Mouse (Mus musculus): ENCODE data around the gene Olfr845. TPM values are rescaled to one million over a fixed set of nuclear protein-coding genes. Genes with fewer than 3 reads are reported as not detected.

The Olfr845 gene
- not detected in 4 replicates for total RNA-seq (2023)

DNA sequence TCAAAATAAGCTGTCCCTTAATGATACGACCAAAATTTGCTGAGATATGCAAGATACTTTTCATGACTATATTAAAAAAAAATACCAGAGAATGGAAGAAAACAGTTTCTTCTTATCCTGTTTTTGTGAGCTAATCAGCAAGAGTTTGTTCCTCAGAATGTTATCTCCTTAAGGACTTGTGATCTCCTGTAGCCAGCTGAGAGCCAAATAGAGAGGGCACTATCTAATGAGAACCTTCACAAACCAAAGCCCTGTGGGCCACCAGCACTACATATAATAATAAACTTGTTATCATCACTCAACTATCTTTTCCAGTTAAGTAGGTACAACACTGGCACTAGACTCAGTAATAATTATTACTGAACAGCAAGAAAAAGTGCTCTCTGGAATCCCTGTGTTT lies at the start of gene Olfr845:
Gene Olfr845 (plus strand): TSS at position 301 of the 400 bp plus-strand sequence.

DNA sequence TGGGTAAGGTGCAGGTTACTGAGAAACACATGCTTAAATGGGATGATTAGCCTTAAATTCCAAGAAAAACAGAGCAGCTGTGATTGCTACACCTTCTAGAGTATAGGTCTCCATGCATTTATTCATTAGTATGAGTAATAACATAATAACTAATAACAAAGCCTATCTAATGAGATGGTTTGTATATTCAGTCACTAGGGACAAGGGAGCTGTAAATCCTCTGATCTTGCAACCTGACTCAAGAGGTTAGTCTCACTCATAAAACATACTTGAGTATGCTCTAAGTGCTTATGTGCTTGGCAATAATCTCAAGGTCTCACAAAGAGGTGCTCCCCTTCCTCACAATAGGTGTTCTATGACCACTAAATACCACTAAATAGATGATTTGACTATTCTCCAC lies 20.2 kb upstream of the Olfr845 start, which contains the start of gene Olfr844:
Gene Olfr844 (plus strand): TSS at position 301 of the 400 bp plus-strand sequence.

DNA sequence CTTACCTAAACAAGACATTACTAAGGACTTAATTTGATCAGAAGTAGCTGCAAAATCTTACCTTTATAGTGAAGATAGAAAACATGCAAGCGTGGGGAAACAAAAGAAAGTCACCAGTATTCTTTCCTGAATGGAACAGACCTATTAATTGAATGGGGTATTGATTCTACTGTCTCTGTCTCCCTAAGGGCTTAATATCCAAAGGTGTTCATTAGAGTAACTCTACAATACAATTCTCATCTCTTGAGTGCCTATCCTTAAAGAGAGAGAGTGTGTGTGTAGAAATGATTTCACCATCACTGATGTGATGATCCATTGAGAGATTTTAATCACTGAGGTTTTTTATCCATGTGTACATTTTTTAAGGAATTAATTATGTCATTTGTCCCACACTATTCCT lies 27.6 kb downstream of the Olfr845 start, which contains the start of gene Olfr846:
Gene Olfr846 (minus strand): TSS at position 101 of the 400 bp plus-strand sequence.

DNA sequence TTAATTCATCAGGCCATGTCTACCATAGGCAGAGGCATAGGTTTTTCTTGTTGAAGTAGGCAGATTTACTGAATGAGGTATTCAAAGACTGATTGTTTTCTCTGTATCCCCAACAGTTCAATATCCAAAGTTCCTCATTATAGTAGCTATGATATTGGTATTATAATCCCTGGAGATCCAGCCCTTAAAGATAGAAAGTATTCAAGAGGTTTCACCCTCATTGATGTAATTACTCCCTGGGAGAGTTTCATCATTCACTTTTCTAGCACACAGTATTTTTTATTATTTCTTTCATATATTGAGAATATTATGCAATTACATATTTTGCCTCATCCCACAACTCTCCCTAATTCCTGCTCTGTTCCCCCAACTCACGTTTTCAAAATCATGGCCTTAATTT lies 42.3 kb downstream of the Olfr845 start, which contains the start of gene Olfr847:
Gene Olfr847 (minus strand): TSS at position 101 of the 400 bp plus-strand sequence.

Other genes starting within 250 kb of the Olfr845 start
- not detected in 4 replicates for gene Olfr836, start 216.1 kb upstream of the Olfr845 start, total RNA-seq (2023)
- gene Olfr837, start 200.1 kb upstream of the Olfr845 start, total RNA-seq (2023): not detected in 4 replicates
- not detected in 4 replicates for gene Olfr839-ps1, start 159.1 kb upstream of the Olfr845 start, total RNA-seq (2023)
- gene Olfr843, start 84.5 kb upstream of the Olfr845 start, total RNA-seq (2023): not detected in 4 replicates
- not detected in 4 replicates for gene Olfr844, start 20.1 kb upstream of the Olfr845 start, total RNA-seq (2023)
- gene Olfr846, start 27.5 kb downstream of the Olfr845 start, total RNA-seq (2023): not detected in 4 replicates
- not detected in 4 replicates for gene Olfr847, start 42.2 kb downstream of the Olfr845 start, total RNA-seq (2023)
- not detected in 4 replicates for gene Olfr849, start 103.8 kb downstream of the Olfr845 start, total RNA-seq (2023)
- not detected in 4 replicates for gene Olfr850, start 141.8 kb downstream of the Olfr845 start, total RNA-seq (2023)
- not detected in 4 replicates for gene Olfr851, start 156.8 kb downstream of the Olfr845 start, total RNA-seq (2023)
- gene Olfr853, start 204.6 kb downstream of the Olfr845 start, total RNA-seq (2023): not detected in 4 replicates
- gene Olfr854, start 230.9 kb downstream of the Olfr845 start, total RNA-seq (2023): not detected in 4 replicates
- gene Olfr855, start 246.2 kb downstream of the Olfr845 start, total RNA-seq (2023): not detected in 4 replicates